Mouse (Mus musculus) 3134 (cell line): ENCODE measurements around the gene Syn3.
"Not testable (repeated sequence)": the region's sequence is repeated elsewhere in the genome, so short reads cannot be mapped to it uniquely, and the experiment has no call there.

Experiments used
- DNase-seq: peaks from one replicate; pipeline ENCODE4 v3.0.0-alpha.2; 2011; ENCODE audit warnings: low spot score; ENCODE audit not compliant: insufficient read length; ENCODE audit errors: extremely low read depth

Gene Syn3

GRCm38 (mm10) chr10:86421731-86422370 lies 76.8 kb downstream of the Syn3 start:
- DNase-seq = no peak

GRCm38 (mm10) chr10:86418931-86419330 lies 79.8 kb downstream of the Syn3 start:
- no peak for DNase-seq

- DNase-seq = no peak
These were observed 80.4 kb downstream of the Syn3 start for GRCm38 (mm10) chr10:86418345-86418744.

GRCm38 (mm10) chr10:86416806-86417205 lies 81.9 kb downstream of the Syn3 start:
- no peak for DNase-seq

GRCm38 (mm10) chr10:86410868-86411267 lies 87.8 kb downstream of the Syn3 start:
- DNase-seq = no peak

- DNase-seq = no peak
These were observed 91.7 kb downstream of the Syn3 start for GRCm38 (mm10) chr10:86406952-86407351.

- no peak for DNase-seq
These were observed 100.4 kb downstream of the Syn3 start for GRCm38 (mm10) chr10:86398347-86398720.

GRCm38 (mm10) chr10:86397577-86398346 lies 100.9 kb downstream of the Syn3 start:
- no peak for DNase-seq

GRCm38 (mm10) chr10:86392399-86392798 lies 106.3 kb downstream of the Syn3 start:
- DNase-seq = no peak

- no peak for DNase-seq
These were observed 108.8 kb downstream of the Syn3 start for GRCm38 (mm10) chr10:86389913-86390312.

GRCm38 (mm10) chr10:86389357-86389756 lies 109.3 kb downstream of the Syn3 start:
- no peak for DNase-seq

- DNase-seq = no peak
These were observed 109.9 kb downstream of the Syn3 start for GRCm38 (mm10) chr10:86388803-86389202.

- peak; percentile 33 for DNase-seq
These were observed 110.8 kb downstream of the Syn3 start for GRCm38 (mm10) chr10:86387821-86388440.

GRCm38 (mm10) chr10:86386232-86386631 lies 112.5 kb downstream of the Syn3 start:
- DNase-seq = no peak

- no peak for DNase-seq
These were observed 113.0 kb downstream of the Syn3 start for GRCm38 (mm10) chr10:86385656-86386055.

GRCm38 (mm10) chr10:86384655-86385054 lies 114.0 kb downstream of the Syn3 start:
- DNase-seq = no peak

- no peak for DNase-seq
These were observed 116.8 kb downstream of the Syn3 start for GRCm38 (mm10) chr10:86381922-86382260.

- no peak for DNase-seq
These were observed 117.4 kb downstream of the Syn3 start for GRCm38 (mm10) chr10:86381150-86381921.

GRCm38 (mm10) chr10:86380626-86381025 lies 118.1 kb downstream of the Syn3 start:
- no peak for DNase-seq

GRCm38 (mm10) chr10:86378803-86379202 lies 119.9 kb downstream of the Syn3 start:
- DNase-seq = not testable (repeated sequence)
